Mouse (Mus musculus) kidney, postnatal 36 days (tissue): ENCODE data around the gene Heatr5a.
A peak's percentile ranks its signal among the peaks of the same experiment; 100 is the strongest.

ENCODE experiments used
- DNase-seq, 2 experiments: peaks; one replicate each; pipeline ENCODE4 v3.0.0; 2021 to 2022; ENCODE audit warnings: mixed read lengths in 2 of 2

Gene Heatr5a

GRCm38 (mm10) chr12:51970352-51971069 lies 610 bp downstream of the Heatr5a start:
- peak; percentile 25 to 62 for DNase-seq

- DNase-seq, result no peak
Measured at GRCm38 (mm10) chr12:51969876-51970275, 1.2 kb downstream of the Heatr5a start.

GRCm38 (mm10) chr12:51969092-51969491 lies 2.0 kb downstream of the Heatr5a start:
- no peak for DNase-seq

- no peak for DNase-seq
Measured at GRCm38 (mm10) chr12:51967915-51968595, 3.1 kb downstream of the Heatr5a start.

- DNase-seq, result peak in 1 of 2 experiments; percentile 33
Measured at GRCm38 (mm10) chr12:51957626-51958025, 13.5 kb downstream of the Heatr5a start.

GRCm38 (mm10) chr12:51952309-51952708 lies 18.8 kb downstream of the Heatr5a start:
- DNase-seq, result no peak

- peak; percentile 5 to 26 for DNase-seq
Measured at GRCm38 (mm10) chr12:51947498-51947945, 23.6 kb downstream of the Heatr5a start.

GRCm38 (mm10) chr12:51945331-51945730 lies 25.8 kb downstream of the Heatr5a start:
- DNase-seq, result no peak

- no peak for DNase-seq
Measured at GRCm38 (mm10) chr12:51939848-51940247, 31.3 kb downstream of the Heatr5a start.

- peak in 1 of 2 experiments; percentile 5 for DNase-seq
Measured at GRCm38 (mm10) chr12:51937938-51938337, 33.2 kb downstream of the Heatr5a start.

- DNase-seq, result no peak
Measured at GRCm38 (mm10) chr12:51929630-51930029, 41.5 kb downstream of the Heatr5a start.

GRCm38 (mm10) chr12:51917191-51917590 lies 53.9 kb downstream of the Heatr5a start:
- no peak for DNase-seq

GRCm38 (mm10) chr12:51914903-51915670 lies 56.0 kb downstream of the Heatr5a start:
- no peak for DNase-seq

- DNase-seq, result no peak
Measured at GRCm38 (mm10) chr12:51909202-51909601, 61.9 kb downstream of the Heatr5a start.

- DNase-seq, result no peak
Measured at GRCm38 (mm10) chr12:51907543-51907942, 63.6 kb downstream of the Heatr5a start.

- DNase-seq, result no peak
Measured at GRCm38 (mm10) chr12:51900551-51900950, 70.6 kb downstream of the Heatr5a start.

- no peak for DNase-seq
Measured at GRCm38 (mm10) chr12:51896901-51897300, 74.2 kb downstream of the Heatr5a start.

- no peak for DNase-seq
Measured at GRCm38 (mm10) chr12:51888609-51889008, 82.5 kb downstream of the Heatr5a start.

GRCm38 (mm10) chr12:51887301-51888290 lies 83.5 kb downstream of the Heatr5a start:
- no peak for DNase-seq

- DNase-seq, result no peak
Measured at GRCm38 (mm10) chr12:51886369-51886768, 84.8 kb downstream of the Heatr5a start.

GRCm38 (mm10) chr12:51884801-51885200 lies 86.3 kb downstream of the Heatr5a start:
- no peak for DNase-seq

GRCm38 (mm10) chr12:51883297-51883805 lies 87.8 kb downstream of the Heatr5a start:
- no peak for DNase-seq
